Mouse (Mus musculus) testis, adult 2 months (tissue): Measurements from ENCODE around the gene Cfap126.

ENCODE experiments used
- CTCF ChIP-seq: fragments of 200-500 bp; IDR thresholded peaks from 2 replicates; pipeline ENCODE4 v1.5.1; 2012; ENCODE audit warnings: low read depth, mild to moderate bottlenecking, inconsistent platforms, low read length, moderate library complexity; ENCODE audit not compliant: control insufficient read depth, insufficient read depth, insufficient replicate concordance
- POLR2A ChIP-seq: fragments of 200-500 bp; IDR thresholded peaks from 2 replicates; pipeline ENCODE4 v1.6.1; 2012; ENCODE audit warnings: low read depth, mild to moderate bottlenecking, inconsistent platforms, low read length, moderate library complexity; ENCODE audit not compliant: control insufficient read depth

DNA sequence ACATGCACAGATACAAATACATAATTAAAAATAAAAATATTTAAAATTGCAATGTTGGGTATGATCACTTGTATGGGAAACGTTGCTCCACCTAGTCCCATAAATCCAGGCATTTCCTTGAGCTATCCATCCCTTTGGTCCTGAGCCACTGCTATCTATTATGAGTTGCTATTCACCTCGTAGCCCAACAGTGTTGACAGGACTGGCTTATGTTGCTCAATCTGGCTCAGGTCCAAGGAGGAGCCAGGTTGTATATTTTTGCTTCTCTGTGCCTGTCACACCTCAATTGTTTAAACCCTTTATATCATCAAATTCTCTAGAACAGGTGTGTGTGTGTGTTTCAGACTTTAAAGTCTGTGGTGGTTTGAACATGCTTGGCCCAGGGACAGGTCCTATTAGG, 23.0 kb upstream of the Cfap126 start:
- TF ChIP-seq CTCF, result no peak
- TF ChIP-seq POLR2A, result no peak
